Mouse (Mus musculus): ENCODE data around the gene Kcnj15.
A peak's percentile ranks its signal among the peaks of the same experiment; 100 is the strongest.

Gene Kcnj15

DNA sequence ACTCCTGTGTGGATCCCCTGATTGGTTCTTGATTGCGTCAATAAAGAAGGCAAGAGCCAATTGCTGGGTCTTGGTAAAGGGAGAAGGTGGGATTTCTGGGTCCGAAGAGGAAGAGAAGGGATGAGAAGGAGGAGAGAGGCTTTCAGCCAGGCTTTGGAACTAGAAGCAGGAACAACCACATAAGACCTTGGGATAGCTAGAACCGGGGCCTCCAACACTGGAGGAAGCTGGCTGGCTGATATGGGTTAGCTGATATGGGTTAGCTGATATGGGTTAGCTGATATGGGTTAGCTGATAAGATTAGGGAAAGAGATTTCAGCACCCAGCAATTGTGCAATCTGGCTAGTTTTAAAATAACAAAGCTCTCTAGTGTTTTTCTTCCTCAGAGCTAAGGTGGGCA, 44.3 kb downstream of the Kcnj15 start:
- DNase-seq = no peak

GRCm38 (mm10) chr16:95303676-95304075, 46.3 kb downstream of the Kcnj15 start:
- no peak for DNase-seq

GRCm38 (mm10) chr16:95307823-95308360, 50.5 kb downstream of the Kcnj15 start:
- DNase-seq = no peak

GRCm38 (mm10) chr16:95321945-95322625, 64.7 kb downstream of the Kcnj15 start:
- DNase-seq = no peak

- no peak for DNase-seq
Observed at GRCm38 (mm10) chr16:95332159-95332558, 74.8 kb downstream of the Kcnj15 start.

GRCm38 (mm10) chr16:95340885-95341791, 83.8 kb downstream of the Kcnj15 start:
- DNase-seq = peak; percentile 65 to 68

GRCm38 (mm10) chr16:95342030-95342429, 84.7 kb downstream of the Kcnj15 start:
- DNase-seq = no peak

- no peak for DNase-seq
Observed at GRCm38 (mm10) chr16:95344961-95345360, 87.6 kb downstream of the Kcnj15 start.

DNA sequence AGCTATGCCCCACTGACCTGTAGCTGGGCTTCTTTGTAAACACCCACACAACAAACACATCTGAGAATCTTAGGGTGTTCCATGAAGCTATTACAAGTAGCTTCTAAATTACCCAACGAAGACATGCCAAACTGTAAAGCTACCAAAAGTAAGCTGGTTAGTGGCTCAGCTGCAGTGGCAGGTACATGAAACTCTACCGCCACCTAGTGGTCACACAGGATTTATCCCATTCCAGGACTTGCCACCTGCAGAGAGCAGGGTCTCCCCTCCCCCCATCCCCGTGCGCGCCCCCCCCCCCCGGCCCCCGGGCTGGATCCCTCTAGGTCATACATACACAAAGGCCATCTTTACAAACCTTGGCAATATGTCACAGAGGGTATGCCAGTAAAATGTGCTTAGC, 88.5 kb downstream of the Kcnj15 start:
- DNase-seq = peak; percentile 74 to 75

DNA sequence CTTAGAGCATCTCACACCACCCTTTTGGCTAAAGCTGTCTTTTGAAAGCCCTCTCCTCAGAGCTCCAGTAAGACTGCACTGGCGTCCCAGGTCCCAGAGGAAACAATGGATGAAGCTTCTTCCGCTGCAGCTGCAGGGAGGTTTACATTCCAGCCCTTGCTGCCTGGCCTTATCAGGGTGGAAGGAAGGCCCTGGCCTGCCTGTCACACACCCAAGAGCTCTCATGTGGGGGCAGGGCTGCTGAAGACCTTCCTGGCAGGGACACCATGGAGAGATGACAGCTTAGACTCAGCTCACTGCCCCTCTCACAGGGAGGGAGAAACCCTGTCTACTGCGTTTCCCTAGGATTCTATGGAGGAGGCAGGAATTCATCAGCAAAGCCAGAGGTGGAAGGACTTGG, 89.8 kb downstream of the Kcnj15 start:
- no peak for DNase-seq

- DNase-seq = no peak
Observed at GRCm38 (mm10) chr16:95348555-95348954, 91.2 kb downstream of the Kcnj15 start.

- no peak for DNase-seq
Observed at GRCm38 (mm10) chr16:95349344-95349743, 92.0 kb downstream of the Kcnj15 start.

DNA sequence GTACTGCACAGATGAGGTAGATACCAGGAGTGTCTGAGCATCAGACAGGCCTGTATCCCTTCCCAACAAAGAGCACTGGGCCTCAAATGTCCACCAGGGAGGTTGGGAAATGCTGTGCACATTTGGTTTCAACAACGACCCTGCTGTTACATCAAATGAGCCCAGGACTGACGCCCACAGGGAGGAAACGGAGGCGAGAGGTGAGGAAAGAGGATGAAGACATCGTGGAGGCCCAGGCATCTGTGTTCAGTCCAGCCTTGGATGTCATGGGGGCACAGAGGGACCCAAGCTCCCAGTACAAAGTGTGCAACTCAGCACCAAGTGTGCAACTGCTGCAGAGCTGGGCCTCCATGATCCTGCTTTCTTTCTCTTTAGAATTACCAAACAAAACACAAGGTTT, 92.4 kb downstream of the Kcnj15 start:
- no peak for DNase-seq

All from B cell, adult 2 months (primary cell).